Mouse (Mus musculus): ENCODE measurements around the gene Apbb2. TPM values are rescaled to one million over a fixed set of nuclear protein-coding genes. Genes with fewer than 3 reads are reported as not detected.

Apbb2 gene
- total and polyA plus RNA-seq, 3 experiments, result 0.34 to 0.40 (median 0.34) TPM

DNA sequence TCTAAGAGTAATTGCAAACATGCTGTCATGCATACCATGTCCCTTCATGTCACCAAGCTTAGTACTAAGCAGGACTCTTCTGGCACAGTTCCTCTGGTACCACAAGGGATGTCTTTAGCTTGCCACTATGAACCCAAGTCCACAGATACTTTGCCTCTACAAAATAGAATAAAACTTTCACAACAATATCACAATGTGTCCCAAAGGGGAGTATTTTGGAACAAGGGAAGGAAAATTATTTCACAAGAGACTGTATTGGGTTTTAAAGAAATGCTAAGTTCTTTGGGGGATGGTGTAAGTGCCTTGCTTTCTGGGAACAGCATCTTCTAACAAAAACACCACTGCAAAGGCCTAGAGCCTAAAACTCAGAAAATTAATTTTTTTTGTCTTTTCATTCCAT lies 105.2 kb downstream of the Apbb2 start:
- no peak overlapping the region for H3K9ac ChIP-seq (ENCODE audit: insufficient read depth, low read depth)
- no peaks in the 10 kb centered on the region for H3K9me3 ChIP-seq (replicated peaks; ENCODE audit: low read length)
- H3K27me3 ChIP-seq (replicated peaks), result no peaks in the 10 kb centered on the region
- no peaks in the 10 kb centered on the region for H3K79me2 ChIP-seq (replicated peaks; ENCODE audit: control insufficient read depth, extremely low read depth, insufficient read depth, poor library complexity, severe bottlenecking)
- H3K36me3 ChIP-seq (replicated peaks in 1 of 2; ENCODE audit: control insufficient read depth in 1 of 2, insufficient read depth in 1 of 2, low read length in 1 of 2), result no peaks in the 10 kb centered on the region
- H3K4me3 ChIP-seq (replicated peaks in 1 of 3; ENCODE audit: low read depth in 2 of 3, low read length in 2 of 3, poor library complexity in 1 of 3), result no peak overlapping the region
- no peak overlapping the region for H3K27ac ChIP-seq (ENCODE audit: insufficient read depth, low read depth)
- peaks cover 0 to 22% of the 10 kb centered on the region in 2 experiments; a peak in 2 of 4 replicates for H3K4me1 ChIP-seq (ENCODE audit: control insufficient read depth in 1 of 2, insufficient read depth in 2 of 2)
- in situ Hi-C loops (cut with MboI; ENCODE audit: low pct_ligation_motif_present, low pct_unique_long_range_greater_than_20kb, low sequenced_read_pairs), result no loop called here
- no peak for TF ChIP-seq MAFK (IDR thresholded peaks at IDR 0.05; ENCODE audit: insufficient replicate concordance, low read length)
- no peak for TF ChIP-seq ZMIZ1 (IDR thresholded peaks at IDR 0.05; ENCODE audit: low read depth, low read length)
- TF ChIP-seq GABPA (IDR thresholded peaks at IDR 0.05; ENCODE audit: insufficient replicate concordance, low read depth, low read length), result no peak
- TF ChIP-seq ELF1 (IDR thresholded peaks at IDR 0.05; ENCODE audit: low read depth, low read length), result no peak
- TF ChIP-seq E2F4 (IDR thresholded peaks at IDR 0.05; ENCODE audit: insufficient replicate concordance, low read depth, low read length), result no peak
- TF ChIP-seq TBP (conservative IDR thresholded peaks at IDR 0.05; ENCODE audit: low read depth, low read length), result no peak
- no peak for TF ChIP-seq POLR2AphosphoS2 (IDR thresholded peaks at IDR 0.05; ENCODE audit: low read depth, low read length)
- no peak for TF ChIP-seq KAT2A (IDR thresholded peaks at IDR 0.05; ENCODE audit: insufficient replicate concordance, low read length)
- TF ChIP-seq MEF2A (IDR thresholded peaks at IDR 0.05; ENCODE audit: borderline replicate concordance, low read depth, low read length), result no peak
- TF ChIP-seq ZKSCAN1 (IDR thresholded peaks at IDR 0.05; ENCODE audit: borderline replicate concordance, low read depth, low read length), result no peak
- DNase-seq (ENCODE audit: extremely low read depth), result no peak
- dilution Hi-C loops (cut with MboI; ENCODE audit: extremely low pct_ligation_motif_present, extremely low pct_unique_long_range_greater_than_20kb, low sequenced_read_pairs), result no loop called here
- no peak overlapping the region for H3K4me2 ChIP-seq (ENCODE audit: insufficient read depth, low read depth, poor library complexity, severe bottlenecking)

DNA sequence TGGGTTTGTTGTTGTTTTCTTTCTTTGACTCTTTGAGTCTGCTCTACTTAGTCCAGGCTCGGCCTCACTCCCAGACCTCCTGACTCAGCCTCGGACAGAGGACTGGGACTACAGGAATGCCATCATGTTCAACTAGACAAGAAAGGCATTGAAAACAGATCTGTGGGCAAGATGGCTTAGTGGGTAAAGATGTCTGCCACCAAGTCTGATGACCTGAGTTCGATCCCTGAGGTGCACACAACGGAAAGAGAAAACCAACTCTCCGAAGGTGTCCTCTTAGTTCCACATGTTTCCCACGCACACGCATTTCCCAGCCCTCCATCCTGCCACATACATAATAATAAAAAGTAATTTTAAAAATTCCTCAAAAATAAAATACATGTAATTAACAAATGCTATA lies 106.1 kb downstream of the Apbb2 start:
- in situ Hi-C loops (cut with MboI; ENCODE audit: low pct_ligation_motif_present, low pct_unique_long_range_greater_than_20kb, low sequenced_read_pairs), result no loop called here
- dilution Hi-C loops (cut with MboI; ENCODE audit: extremely low pct_ligation_motif_present, extremely low pct_unique_long_range_greater_than_20kb, low sequenced_read_pairs), result no loop called here
- H3K4me2 ChIP-seq (ENCODE audit: insufficient read depth, low read depth, poor library complexity, severe bottlenecking), result no peak overlapping the region
- no peak for DNase-seq (ENCODE audit: extremely low read depth)
- TF ChIP-seq ZC3H11A (IDR thresholded peaks at IDR 0.05; ENCODE audit: low read depth, low read length) (no peak), TCF12 (IDR thresholded peaks at IDR 0.05; ENCODE audit: low read depth, low read length) (no peak), USF1 (IDR thresholded peaks at IDR 0.05; ENCODE audit: low read depth, low read length) (no peak), IRF4 (IDR thresholded peaks at IDR 0.05; ENCODE audit: low read depth, low read length) (no peak), KAT2A (IDR thresholded peaks at IDR 0.05; ENCODE audit: insufficient replicate concordance, low read length) (no peak), SMC3 (IDR thresholded peaks at IDR 0.05; ENCODE audit: low read depth, low read length) (no peak), PAX5 (IDR thresholded peaks at IDR 0.05; ENCODE audit: low read length) (no peak), MXI1 (IDR thresholded peaks at IDR 0.05; ENCODE audit: low read depth, low read length) (no peak)
- H3K4me3 ChIP-seq (replicated peaks in 1 of 3; ENCODE audit: low read depth in 2 of 3, low read length in 2 of 3, poor library complexity in 1 of 3), result no peak overlapping the region
- peaks cover 0 to 22% of the 10 kb centered on the region in 2 experiments; a peak in 2 of 4 replicates for H3K4me1 ChIP-seq (ENCODE audit: control insufficient read depth in 1 of 2, insufficient read depth in 2 of 2)
- no peaks in the 10 kb centered on the region for H3K79me2 ChIP-seq (replicated peaks; ENCODE audit: control insufficient read depth, extremely low read depth, insufficient read depth, poor library complexity, severe bottlenecking)
- no peaks in the 10 kb centered on the region for H3K27me3 ChIP-seq (replicated peaks)
- H3K36me3 ChIP-seq (replicated peaks in 1 of 2; ENCODE audit: control insufficient read depth in 1 of 2, insufficient read depth in 1 of 2, low read length in 1 of 2), result no peaks in the 10 kb centered on the region
- H3K9me3 ChIP-seq (replicated peaks; ENCODE audit: low read length), result no peaks in the 10 kb centered on the region
- no peak overlapping the region for H3K27ac ChIP-seq (ENCODE audit: insufficient read depth, low read depth)
- no peak overlapping the region for H3K9ac ChIP-seq (ENCODE audit: insufficient read depth, low read depth)

All from CH12.LX (cell line).